Mouse (Mus musculus): ENCODE data around the gene Ube3a. TPM values are rescaled to one million over a fixed set of nuclear protein-coding genes. Genes with fewer than 3 reads are reported as not detected.

Ube3a gene
- polyA plus RNA-seq, 1 experiment from 2014 or later, result 131 TPM

GRCm38 (mm10) chr7:59312576-59312975 lies 84.0 kb downstream of the Ube3a start:
- Histone ChIP-seq H3K9me3 (ENCODE audit: control insufficient read depth, low read length) (no peaks in the 10 kb centered on the region), H3K4me1 (ENCODE audit: control insufficient read depth in 2 of 2, insufficient read depth in 2 of 2, low read length in 2 of 2) (no peaks in the 10 kb centered on the region), H3K27ac (replicated peaks in 1 of 2; ENCODE audit: control insufficient read depth in 1 of 2, insufficient read depth in 1 of 2, low read depth in 2 of 2, low read length in 2 of 2) (no peak overlapping the region), H3K4me2 (ENCODE audit: low read length) (no peak overlapping the region), H3K4me3 (ENCODE audit: control insufficient read depth in 1 of 2, insufficient read depth in 1 of 2, low read depth in 1 of 2, low read length in 2 of 2) (no peak overlapping the region), H3K27me3 (ENCODE audit: control insufficient read depth, insufficient read depth, low read length) (no peaks in the 10 kb centered on the region), H3K36me3 (ENCODE audit: control insufficient read depth, insufficient read depth, low read length) (peaks cover 16% of the 10 kb centered on the region), H3K9ac (ENCODE audit: low read length) (no peak overlapping the region)
- 97% methylated on average over 1 of the region's 1 CpGs for WGBS
- ATAC-seq (ENCODE audit: insufficient number of reproducible peaks, insufficient read depth, low FRiP score, low read depth), result no peak

- Histone ChIP-seq H3K27me3 (ENCODE audit: control insufficient read depth, insufficient read depth, low read length) (no peaks in the 10 kb centered on the region), H3K9me3 (ENCODE audit: control insufficient read depth, low read length) (no peaks in the 10 kb centered on the region), H3K36me3 (ENCODE audit: control insufficient read depth, insufficient read depth, low read length) (no peaks in the 10 kb centered on the region), H3K9ac (ENCODE audit: low read length) (no peak overlapping the region), H3K27ac (replicated peaks in 1 of 2; ENCODE audit: control insufficient read depth in 1 of 2, insufficient read depth in 1 of 2, low read depth in 2 of 2, low read length in 2 of 2) (no peak overlapping the region), H3K4me3 (ENCODE audit: control insufficient read depth in 1 of 2, insufficient read depth in 1 of 2, low read depth in 1 of 2, low read length in 2 of 2) (no peak overlapping the region), H3K4me2 (ENCODE audit: low read length) (no peak overlapping the region), H3K4me1 (ENCODE audit: control insufficient read depth in 2 of 2, insufficient read depth in 2 of 2, low read length in 2 of 2) (no peaks in the 10 kb centered on the region)
- 83% methylated on average over 1 of the region's 1 CpGs for WGBS
- no peak for ATAC-seq (ENCODE audit: insufficient number of reproducible peaks, insufficient read depth, low FRiP score, low read depth)
Observed at GRCm38 (mm10) chr7:59322759-59323158, 94.2 kb downstream of the Ube3a start.
